ENCODE assay signal across 9 mouse cellular contexts in the genomic region with DNA sequence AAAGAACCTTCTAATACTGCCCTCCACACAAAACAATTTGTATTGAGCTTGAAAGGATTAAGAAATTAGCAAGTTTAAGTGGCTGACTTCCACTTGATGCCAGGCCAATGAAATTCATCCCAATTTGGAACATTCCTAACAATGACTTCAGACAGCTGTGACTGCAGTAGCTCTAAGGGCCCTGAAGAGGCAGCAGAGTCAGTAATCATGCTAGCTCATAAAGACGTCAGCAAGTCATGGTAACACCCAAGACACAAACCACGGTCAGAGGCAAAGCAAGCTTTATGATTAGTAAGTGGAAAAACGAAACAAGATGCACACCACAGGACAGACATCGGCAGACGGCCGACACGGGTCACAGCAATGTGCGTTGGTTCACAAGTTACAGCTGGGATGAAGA.
DNase-seq lines count a peak whose midpoint lies in the region; ATAC-seq and TF ChIP-seq lines count a peak whose summit lies in the region.
"Had no signal": no experiment of that assay in that cellular context is flagged by ENCODE, and none has a peak within 500 bp of the region (broad histone marks: within the 10 kb centered on the region; RNA-seq: fewer than 3 reads in every experiment).

No protein-coding gene starts in this region.

- peak overlapping the region; percentile 28; the same call in 1 of the 2 replicates for H3K4me3 ChIP-seq in left cerebral cortex, adult 2 months
- H3K4me3 ChIP-seq in gastrocnemius, adult 2 months, result peak overlapping the region; percentile 54
- peak overlapping the region; percentile 32 for H3K4me3 ChIP-seq in lung, embryonic 16.5 days (ENCODE audit: low read length)
- H3K4me3 ChIP-seq: liver, embryonic 15.5 days had no signal

- H3K9me3 ChIP-seq in lung, embryonic 16.5 days (ENCODE audit: control insufficient read depth, low read length), result no peaks in the 10 kb centered on the region
- H3K9me3 ChIP-seq: liver, embryonic 15.5 days had no signal

- intact Hi-C loops in left cerebral cortex, adult 2 months (cut with DNase I), result loop anchor here (1.0 kb wide), 1 partner anchor 69 kb away; a partner anchor contains a TSS
- intact Hi-C loops in gastrocnemius, adult 2 months (cut with DNase I), result loop anchor here (5.0 kb wide), 1 partner anchor 69 kb away; a partner anchor contains a TSS

- peak; percentile 92 for ATAC-seq in lung, embryonic 16.5 days (ENCODE audit: low read depth)

- H3K36me3 ChIP-seq in lung, embryonic 16.5 days (ENCODE audit: control insufficient read depth, insufficient read depth, low read length), result peaks cover 3% of the 10 kb centered on the region; the same call in 1 of the 2 replicates

- no peak overlapping the region for H3K9ac ChIP-seq in lung, embryonic 16.5 days (ENCODE audit: low read length)
- H3K9ac ChIP-seq: liver, embryonic 15.5 days had no signal

- TF ChIP-seq CTCF in left cerebral cortex, adult 2 months (IDR thresholded peaks at IDR 0.05), result peak; percentile 77
- TF ChIP-seq CTCF in gastrocnemius, adult 2 months (IDR thresholded peaks at IDR 0.05), result peak; percentile 77

- DNase-seq in left cerebral cortex, adult 2 months (ENCODE audit: extremely low spot score in 1 of 2, low spot score in 2 of 2), result no peak
- DNase-seq in left cerebral cortex, adult 11 months (ENCODE audit: low spot score), result no peak
- peak; percentile 15 for DNase-seq in c-Kit-positive CD71-positive TER-119-positive erythroid progenitor cells, embryonic 14.5 days (ENCODE audit: low spot score)
- DNase-seq in gastrocnemius, adult 2 months, result peak; percentile 43
- DNase-seq in kidney, postnatal 14 days, result peak; percentile 65
- DNase-seq in skeletal muscle tissue, adult 2 months (ENCODE audit: low read depth, low spot score), result peak; percentile 63
- no peak for DNase-seq in adrenal gland, postnatal 25 days

- H3K4me1 ChIP-seq in lung, embryonic 16.5 days (replicated peaks; ENCODE audit: control insufficient read depth, insufficient read depth, low read length), result no peaks in the 10 kb centered on the region
- H3K4me1 ChIP-seq: liver, embryonic 15.5 days had no signal

- H3K27ac ChIP-seq in left cerebral cortex, adult 2 months, result peak overlapping the region; percentile 69
- peak overlapping the region; percentile 63 for H3K27ac ChIP-seq in gastrocnemius, adult 2 months
- no peak overlapping the region; the same call in 1 of the 2 replicates for H3K27ac ChIP-seq in lung, embryonic 16.5 days (ENCODE audit: low read length)
- H3K27ac ChIP-seq: liver, embryonic 15.5 days had no signal

- no peaks in the 10 kb centered on the region for H3K27me3 ChIP-seq in lung, embryonic 16.5 days (ENCODE audit: control insufficient read depth, insufficient read depth, low read depth, low read length)
- H3K27me3 ChIP-seq: liver, embryonic 15.5 days had no signal

- WGBS in lung, embryonic 16.5 days, result 49% methylated on average over 8 of the region's 8 CpGs

- peak overlapping the region; percentile 37 for H3K4me2 ChIP-seq in lung, embryonic 16.5 days (ENCODE audit: low read depth, low read length)
- H3K4me2 ChIP-seq: liver, embryonic 15.5 days had no signal

Comparison
In these comparisons a context has a peak if more than half of its experiments do, and no peak if none do; other contexts are left out.
1. DNase-seq: peak in c-Kit-positive CD71-positive TER-119-positive erythroid progenitor cells, embryonic 14.5 days (single experiment), gastrocnemius, adult 2 months (single experiment), kidney, postnatal 14 days (single experiment) and skeletal muscle tissue, adult 2 months (single experiment); none in left cerebral cortex, adult 2 months (0 of 2), left cerebral cortex, adult 11 months (single experiment) and adrenal gland, postnatal 25 days (single experiment).
2. Peak in every context shown above with its lines, with median percentiles within 50 percentile points of each other: H3K4me3 ChIP-seq.